Mouse (Mus musculus) liver, embryonic 11.5 days (tissue): Measurements from ENCODE around the gene Gfy. TPM values are rescaled to one million over a fixed set of nuclear protein-coding genes. Genes with fewer than 3 reads are reported as not detected.

Source experiments
- ATAC-seq: fragments of 200-750 bp; cut with Nextera tagmentation; replicated peaks from 2 replicates; pipeline ENCODE4 v1.8.0; 2017; ENCODE audit warnings: moderate number of reproducible peaks, mild to moderate bottlenecking, moderate TSS enrichment, moderate library complexity; ENCODE audit not compliant: low FRiP score
- DNase-seq: peaks from one replicate; pipeline ENCODE4 v3.0.0-alpha.2; 2017; ENCODE audit warnings: low spot score
- H3K27ac ChIP-seq: fragments of 300-500 bp; sonication (generic); 2 replicates; pipeline ENCODE4 v1.5.1; 2014; ENCODE audit warnings: mild to moderate bottlenecking, low read depth, low read length, control low read depth
- H3K27me3 ChIP-seq: fragments of 300-500 bp; sonication (generic); replicated peaks from 2 replicates; pipeline ENCODE4 v1.6.1; 2014; ENCODE audit warnings: low read length, mixed read lengths; ENCODE audit not compliant: control insufficient read depth, insufficient read depth
- H3K36me3 ChIP-seq: fragments of 300-500 bp; sonication (generic); 2 replicates; pipeline ENCODE4 v1.6.1; 2014; ENCODE audit warnings: mild to moderate bottlenecking, low read length, moderate library complexity, mixed read lengths; ENCODE audit not compliant: control insufficient read depth, insufficient read depth
- H3K4me1 ChIP-seq: fragments of 300-500 bp; sonication (generic); replicated peaks from 2 replicates; pipeline ENCODE4 v1.6.1; 2014; ENCODE audit warnings: low read length, mixed read lengths; ENCODE audit not compliant: control insufficient read depth, insufficient read depth
- H3K4me2 ChIP-seq: fragments of 300-500 bp; sonication (generic); 2 replicates; pipeline ENCODE4 v1.6.1; 2014; ENCODE audit warnings: mild to moderate bottlenecking, control low read depth, moderate library complexity
- H3K4me3 ChIP-seq: fragments of 300-500 bp; sonication (generic); 2 replicates; pipeline ENCODE4 v1.5.1; 2014; ENCODE audit warnings: low read depth, low read length, control low read depth
- H3K9ac ChIP-seq: fragments of 300-500 bp; sonication (generic); 2 replicates; pipeline ENCODE4 v1.6.1; 2014; ENCODE audit warnings: low read depth, low read length, control low read depth
- H3K9me3 ChIP-seq: fragments of 300-500 bp; sonication (generic); 2 replicates; pipeline ENCODE4 v1.6.1; 2016; ENCODE audit warnings: low read length, inconsistent platforms, mixed read lengths; ENCODE audit not compliant: control insufficient read depth
- WGBS: fragments of 180-500 bp; shearing (Covaris S2); extraction: QIAGEN DNeasy Blood & Tissue Kit; methylation state at CpG from one replicate; pipeline ENCODE4 v1.1.7; 2014; 5-methylcytosine and 5-hydroxymethylcytosine counted together
- polyA plus RNA-seq: library from polyadenylated mRNA; unstranded; fragments of >200 nt; fragmentation: Nextera tagmentation; extraction: Ambion mirVana; gene quantifications from 2 replicates; pipeline ENCODE4 v1.2.1, GENCODE M21; 2014

The Gfy gene
- polyA plus RNA-seq, 1 experiment from 2014 or later = not detected

DNA sequence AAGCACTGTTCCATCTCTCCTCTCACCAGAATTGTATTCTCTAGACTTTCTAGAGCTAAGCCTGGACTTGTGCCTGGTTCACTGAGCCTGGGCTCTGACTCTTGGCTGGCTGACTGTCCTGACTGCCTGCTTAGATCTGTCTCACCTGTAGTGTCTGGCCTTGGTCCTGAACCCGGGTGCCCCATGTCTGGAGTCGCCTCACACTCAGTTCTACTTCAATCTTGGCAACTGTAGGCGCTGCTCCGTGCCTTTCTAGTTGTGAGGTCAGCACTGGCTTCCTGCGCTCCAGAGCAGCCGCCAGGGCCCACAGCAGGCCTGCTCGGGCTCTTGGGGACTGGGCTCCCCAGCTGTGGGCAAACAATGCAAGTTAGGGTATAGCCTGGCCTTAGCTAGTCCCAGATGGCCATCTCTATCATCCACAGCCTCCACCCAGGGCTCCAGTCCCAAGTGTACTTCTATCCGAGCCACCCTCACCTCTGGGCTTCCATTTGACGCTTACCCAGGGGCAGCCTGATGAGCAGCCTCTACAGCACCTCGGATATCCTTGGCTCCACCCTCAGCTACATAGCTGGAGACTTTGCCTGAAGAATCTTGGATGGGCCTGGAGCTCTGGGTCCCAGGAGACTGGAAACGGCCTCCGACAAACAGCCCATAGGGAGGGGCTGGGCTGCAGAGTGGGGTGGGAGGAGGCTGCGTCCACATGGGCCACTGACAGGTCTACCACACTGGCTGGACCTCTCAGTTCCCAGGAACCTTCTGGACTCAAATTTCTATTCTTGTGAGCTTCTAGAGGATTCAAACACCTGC is 34.8 kb downstream of the Gfy start:
- no peaks in the 10 kb centered on the region for H3K9me3 ChIP-seq
- H3K27ac ChIP-seq = no peak overlapping the region
- no peak overlapping the region for H3K4me2 ChIP-seq
- no peak for ATAC-seq
- H3K9ac ChIP-seq = no peak overlapping the region
- no peak overlapping the region for H3K4me3 ChIP-seq
- no peak for DNase-seq
- WGBS = 88% methylated on average over 13 of the region's 13 CpGs
- peaks cover 8% of the 10 kb centered on the region; the same call in 1 of the 2 replicates for H3K4me1 ChIP-seq
- H3K27me3 ChIP-seq = no peaks in the 10 kb centered on the region
- peaks cover 18% of the 10 kb centered on the region for H3K36me3 ChIP-seq

DNA sequence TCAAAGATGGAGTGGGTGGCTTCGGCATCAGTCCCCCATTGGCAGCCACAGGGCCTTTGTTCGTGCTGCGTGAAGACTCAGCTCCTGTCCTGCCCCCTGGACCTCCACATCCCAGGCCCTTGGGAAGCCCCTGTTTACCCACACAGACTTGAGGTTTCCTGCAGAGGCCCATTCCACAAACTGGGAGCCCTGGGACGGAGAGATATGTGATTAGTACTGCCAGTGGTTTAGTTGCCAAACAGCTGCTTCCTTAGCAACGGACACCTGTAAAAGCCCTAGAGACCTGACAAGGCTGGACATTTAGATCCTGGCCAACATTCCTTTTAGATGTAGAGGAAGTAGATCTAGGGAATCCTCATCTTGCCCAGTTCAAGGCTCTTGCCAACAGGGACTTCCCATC is 37.5 kb downstream of the Gfy start:
- Histone ChIP-seq H3K9me3 (no peaks in the 10 kb centered on the region), H3K4me3 (no peak overlapping the region), H3K27ac (no peak overlapping the region), H3K36me3 (peaks cover 15% of the 10 kb centered on the region), H3K4me1 (peaks cover 19% of the 10 kb centered on the region), H3K4me2 (no peak overlapping the region), H3K9ac (no peak overlapping the region), H3K27me3 (no peaks in the 10 kb centered on the region)
- 74% methylated on average over 5 of the region's 5 CpGs for WGBS
- no peak for DNase-seq
- ATAC-seq = no peak

GRCm38 (mm10) chr7:45141319-45141718 is 38.0 kb downstream of the Gfy start:
- no peak for DNase-seq
- no peak overlapping the region for H3K27ac ChIP-seq
- no peaks in the 10 kb centered on the region for H3K27me3 ChIP-seq
- H3K9ac ChIP-seq = no peak overlapping the region
- 85% methylated on average over 3 of the region's 3 CpGs for WGBS
- no peaks in the 10 kb centered on the region for H3K9me3 ChIP-seq
- no peak for ATAC-seq
- peaks cover 15% of the 10 kb centered on the region for H3K36me3 ChIP-seq
- peaks cover 23% of the 10 kb centered on the region for H3K4me1 ChIP-seq
- no peak overlapping the region for H3K4me2 ChIP-seq
- H3K4me3 ChIP-seq = no peak overlapping the region

DNA sequence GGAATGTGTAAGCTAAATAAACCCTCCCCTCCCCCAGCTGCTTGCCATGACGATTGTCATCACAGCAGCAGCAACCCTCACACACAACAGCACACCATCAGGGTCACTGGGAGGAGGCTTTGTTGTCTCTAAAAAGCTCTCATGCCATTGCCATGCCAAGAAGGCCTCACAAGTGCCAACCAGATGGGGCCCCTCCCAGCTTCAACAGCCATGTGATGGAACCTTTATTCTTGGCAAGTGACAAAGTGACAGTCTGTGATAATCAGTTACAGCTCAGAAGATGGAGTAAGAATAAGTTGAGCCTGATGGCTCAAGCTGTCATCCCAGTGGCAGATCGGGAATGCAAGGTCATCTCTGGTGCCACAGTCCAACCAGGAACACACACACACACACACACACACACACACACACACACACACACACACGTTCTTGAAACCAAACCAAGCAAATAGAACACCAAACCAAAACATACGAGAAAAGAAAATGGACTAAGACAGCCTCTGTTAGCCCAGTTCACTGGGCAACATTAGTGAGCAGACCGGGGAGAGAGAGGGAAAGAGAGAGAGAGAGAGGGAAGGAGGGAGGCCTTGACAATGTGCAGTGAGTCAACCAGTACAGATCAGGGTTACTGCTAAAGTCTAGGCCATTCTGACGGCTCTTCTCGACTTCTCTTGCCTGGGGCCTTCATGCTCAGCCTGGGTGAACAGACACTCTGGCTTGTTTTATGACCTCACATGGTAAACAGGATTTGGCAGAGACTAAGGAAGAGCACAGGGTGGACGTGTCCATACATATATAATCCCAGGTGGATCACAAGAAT is 39.3 kb downstream of the Gfy start:
- H3K4me3 ChIP-seq = no peak overlapping the region
- no peak for DNase-seq
- no peak overlapping the region for H3K4me2 ChIP-seq
- WGBS = 79% methylated on average over 8 of the region's 8 CpGs
- no peak overlapping the region for H3K27ac ChIP-seq
- H3K9ac ChIP-seq = no peak overlapping the region
- no peaks in the 10 kb centered on the region for H3K9me3 ChIP-seq
- no peaks in the 10 kb centered on the region for H3K27me3 ChIP-seq
- H3K4me1 ChIP-seq = peaks cover 28% of the 10 kb centered on the region
- peaks cover 13% of the 10 kb centered on the region for H3K36me3 ChIP-seq
- no peak for ATAC-seq

DNA sequence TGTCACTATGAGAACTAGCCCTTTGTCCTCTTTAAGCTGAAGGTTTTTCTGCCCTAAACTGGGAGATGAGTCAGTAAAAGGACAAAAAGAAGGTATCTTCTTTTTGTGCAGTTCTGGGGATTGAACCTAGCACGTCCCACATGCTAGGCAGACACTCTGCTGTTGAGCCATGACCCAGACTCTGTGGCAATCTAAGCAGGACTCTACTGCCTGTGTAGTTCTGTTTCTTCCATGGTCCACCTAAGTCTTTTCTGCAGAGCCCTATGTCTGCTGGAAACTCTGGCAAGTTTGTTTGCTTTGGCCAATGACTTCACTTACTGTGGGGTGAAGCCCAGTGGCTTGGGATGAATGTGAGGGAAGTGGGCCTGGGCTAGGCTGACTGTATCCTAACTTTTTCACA is 41.0 kb downstream of the Gfy start:
- Histone ChIP-seq H3K4me2 (peak overlapping the region; percentile 86), H3K9ac (peak overlapping the region; percentile 17; the same call in 1 of the 2 replicates), H3K4me3 (no peak overlapping the region), H3K27ac (peak overlapping the region; percentile 80), H3K4me1 (peaks cover 40% of the 10 kb centered on the region), H3K27me3 (no peaks in the 10 kb centered on the region), H3K36me3 (peaks cover 6% of the 10 kb centered on the region), H3K9me3 (no peaks in the 10 kb centered on the region)
- ATAC-seq (no peak), DNase-seq (no peak)
- WGBS = 68% methylated on average over 1 of the region's 1 CpGs

DNA sequence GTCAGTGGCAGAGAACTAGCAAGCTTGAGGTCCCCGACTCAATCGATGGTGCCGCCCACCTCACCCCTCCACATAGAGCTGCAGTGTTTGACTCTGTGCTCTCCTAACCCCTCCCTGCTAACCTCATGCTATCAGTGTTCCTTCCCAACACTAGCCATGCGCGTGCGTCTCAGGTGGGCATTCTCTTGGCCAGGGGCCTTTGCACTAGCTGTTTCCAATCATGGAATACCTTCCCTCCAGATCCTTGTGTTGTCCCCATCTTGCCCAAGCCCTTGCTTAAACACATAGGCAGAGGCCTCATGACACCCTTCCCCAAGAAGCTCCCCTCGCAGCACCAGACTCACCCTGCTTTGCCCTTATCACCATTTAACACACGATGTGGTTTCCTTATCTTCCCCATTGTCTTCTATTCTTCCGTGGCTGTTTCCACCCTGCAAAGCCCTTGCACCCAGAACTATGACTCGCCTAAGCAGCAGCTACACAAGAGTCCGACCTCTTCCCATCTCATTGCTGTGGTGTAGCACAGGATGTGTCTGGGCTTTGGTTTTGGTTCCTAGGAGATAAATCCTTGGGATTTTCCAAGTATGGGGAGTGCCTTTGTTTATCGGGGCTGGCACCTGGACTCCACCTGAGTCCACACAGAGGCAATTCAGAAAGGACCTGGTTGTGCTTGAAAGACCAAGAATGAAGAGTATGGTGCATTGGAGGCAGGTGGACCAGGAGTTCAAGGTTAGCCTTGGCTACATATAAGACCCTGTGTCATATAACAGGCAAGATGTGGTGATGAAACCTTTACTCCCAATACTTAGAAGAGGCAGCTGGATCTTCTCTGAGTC is 42.0 kb downstream of the Gfy start:
- DNase-seq = peak; percentile 69
- H3K4me1 ChIP-seq = peaks cover 40% of the 10 kb centered on the region
- peaks cover 4% of the 10 kb centered on the region; the same call in 1 of the 2 replicates for H3K36me3 ChIP-seq
- H3K9me3 ChIP-seq = no peaks in the 10 kb centered on the region
- 33% methylated on average over 12 of the region's 12 CpGs for WGBS
- peak overlapping the region; percentile 69 for H3K4me3 ChIP-seq
- peak; percentile 79 for ATAC-seq
- H3K27ac ChIP-seq = peak overlapping the region; percentile 89
- no peaks in the 10 kb centered on the region for H3K27me3 ChIP-seq
- peak overlapping the region; percentile 17 for H3K9ac ChIP-seq
- peak overlapping the region; percentile 86 for H3K4me2 ChIP-seq

- peak within 1 kb of the TSS; percentile 86 for H3K4me2 ChIP-seq
- WGBS = 1% methylated on average over 29 of the region's 29 CpGs
- H3K27me3 ChIP-seq = no peaks in the 10 kb centered on the region
- H3K9me3 ChIP-seq = no peaks in the 10 kb centered on the region
- ATAC-seq = peak; percentile 72
- H3K9ac ChIP-seq = peak within 1 kb of the TSS; percentile 74
- peak within 1 kb of the TSS; percentile 89 for H3K27ac ChIP-seq
- peak; percentile 88 for DNase-seq
- H3K36me3 ChIP-seq = no peaks in the 10 kb centered on the region
- H3K4me3 ChIP-seq = peak within 1 kb of the TSS; percentile 69
- peaks cover 36% of the 10 kb centered on the region for H3K4me1 ChIP-seq
Measured at GRCm38 (mm10) chr7:45135993-45136567, 43.3 kb downstream of the Gfy start, which contains the start of the genes Gm45713 and Flt3l. TSS of gene Gm45713 (minus strand) at chr7:45136231. TSS of gene Flt3l (minus strand) at chr7:45136432.

GRCm38 (mm10) chr7:45135370-45135769 is 44.0 kb downstream of the Gfy start:
- peak overlapping the region; percentile 69 for H3K4me3 ChIP-seq
- H3K27ac ChIP-seq = peak overlapping the region; percentile 89
- no peak for DNase-seq
- ATAC-seq = no peak; the same call in 1 of the 2 replicates
- H3K4me2 ChIP-seq = peak overlapping the region; percentile 86
- peak overlapping the region; percentile 74 for H3K9ac ChIP-seq
- peaks cover 36% of the 10 kb centered on the region for H3K4me1 ChIP-seq
- H3K27me3 ChIP-seq = no peaks in the 10 kb centered on the region
- H3K9me3 ChIP-seq = no peaks in the 10 kb centered on the region
- H3K36me3 ChIP-seq = no peaks in the 10 kb centered on the region
- WGBS = 36% methylated on average over 3 of the region's 3 CpGs
